Mouse (Mus musculus): Measurements from ENCODE around the gene Grik4. TPM values are rescaled to one million over a fixed set of nuclear protein-coding genes. Genes with fewer than 3 reads are reported as not detected.

Gene Grik4
- polyA plus RNA-seq, 1 experiment from 2014 or later = 2.2 TPM

GRCm38 (mm10) chr9:42513159-42513558, 431.1 kb downstream of the Grik4 start:
- DNase-seq (ENCODE audit: low spot score) (no peak), ATAC-seq (replicated peaks; ENCODE audit: low FRiP score) (no peak)
- WGBS = 79% methylated on average over 5 of the region's 5 CpGs
- H3K27me3 ChIP-seq (replicated peaks; ENCODE audit: control insufficient read depth, insufficient read depth, low read length) = no peaks in the 10 kb centered on the region
- H3K4me3 ChIP-seq (ENCODE audit: low read depth, low read length) = no peak overlapping the region
- no peak overlapping the region for H3K27ac ChIP-seq (ENCODE audit: low read depth, low read length)
- no peak overlapping the region for H3K4me2 ChIP-seq
- no peaks in the 10 kb centered on the region; the same call in 1 of the 2 replicates for H3K4me1 ChIP-seq (replicated peaks; ENCODE audit: control insufficient read depth, insufficient read depth, low read length)
- H3K36me3 ChIP-seq (ENCODE audit: control insufficient read depth, insufficient read depth, low read length) = no peaks in the 10 kb centered on the region
- H3K9ac ChIP-seq (ENCODE audit: low read depth, low read length) = no peak overlapping the region
- H3K9me3 ChIP-seq (ENCODE audit: control insufficient read depth, low read length) = no peaks in the 10 kb centered on the region

- H3K27ac ChIP-seq (ENCODE audit: low read depth, low read length) = no peak overlapping the region
- H3K27me3 ChIP-seq (replicated peaks; ENCODE audit: control insufficient read depth, insufficient read depth, low read length) = no peaks in the 10 kb centered on the region
- no peak for ATAC-seq (replicated peaks; ENCODE audit: low FRiP score)
- WGBS = 70% methylated on average over 4 of the region's 4 CpGs
- no peak overlapping the region for H3K4me2 ChIP-seq
- no peak overlapping the region for H3K4me3 ChIP-seq (ENCODE audit: low read depth, low read length)
- H3K9me3 ChIP-seq (ENCODE audit: control insufficient read depth, low read length) = no peaks in the 10 kb centered on the region
- DNase-seq (ENCODE audit: low spot score) = no peak
- H3K4me1 ChIP-seq (replicated peaks; ENCODE audit: control insufficient read depth, insufficient read depth, low read length) = no peaks in the 10 kb centered on the region; the same call in 1 of the 2 replicates
- no peak overlapping the region for H3K9ac ChIP-seq (ENCODE audit: low read depth, low read length)
- no peaks in the 10 kb centered on the region for H3K36me3 ChIP-seq (ENCODE audit: control insufficient read depth, insufficient read depth, low read length)
Observed at GRCm38 (mm10) chr9:42512312-42512711, 432.0 kb downstream of the Grik4 start.

GRCm38 (mm10) chr9:42508235-42508634, 436.1 kb downstream of the Grik4 start:
- ATAC-seq (replicated peaks; ENCODE audit: low FRiP score) = no peak
- Histone ChIP-seq H3K4me3 (ENCODE audit: low read depth, low read length) (no peak overlapping the region), H3K4me2 (no peak overlapping the region), H3K27ac (ENCODE audit: low read depth, low read length) (no peak overlapping the region), H3K36me3 (ENCODE audit: control insufficient read depth, insufficient read depth, low read length) (no peaks in the 10 kb centered on the region), H3K27me3 (replicated peaks; ENCODE audit: control insufficient read depth, insufficient read depth, low read length) (no peaks in the 10 kb centered on the region), H3K9ac (ENCODE audit: low read depth, low read length) (no peak overlapping the region), H3K4me1 (replicated peaks; ENCODE audit: control insufficient read depth, insufficient read depth, low read length) (no peaks in the 10 kb centered on the region; the same call in 1 of the 2 replicates), H3K9me3 (ENCODE audit: control insufficient read depth, low read length) (no peaks in the 10 kb centered on the region)
- no peak for DNase-seq (ENCODE audit: low spot score)
- WGBS = 75% methylated on average over 7 of the region's 7 CpGs

- H3K9ac ChIP-seq (ENCODE audit: low read depth, low read length) = no peak within 1 kb of the TSS
- no peak within 1 kb of the TSS for H3K4me3 ChIP-seq (ENCODE audit: low read depth, low read length)
- no peaks in the 10 kb centered on the region for H3K27me3 ChIP-seq (replicated peaks; ENCODE audit: control insufficient read depth, insufficient read depth, low read length)
- ATAC-seq (replicated peaks; ENCODE audit: low FRiP score) (no peak), DNase-seq (ENCODE audit: low spot score) (no peak)
- no peaks in the 10 kb centered on the region for H3K36me3 ChIP-seq (ENCODE audit: control insufficient read depth, insufficient read depth, low read length)
- 76% methylated on average over 6 of the region's 6 CpGs for WGBS
- no peak within 1 kb of the TSS for H3K4me2 ChIP-seq
- no peak within 1 kb of the TSS for H3K27ac ChIP-seq (ENCODE audit: low read depth, low read length)
- no peaks in the 10 kb centered on the region; the same call in 1 of the 2 replicates for H3K4me1 ChIP-seq (replicated peaks; ENCODE audit: control insufficient read depth, insufficient read depth, low read length)
- H3K9me3 ChIP-seq (ENCODE audit: control insufficient read depth, low read length) = no peaks in the 10 kb centered on the region
Observed at GRCm38 (mm10) chr9:42507709-42508108, 436.6 kb downstream of the Grik4 start, which contains the start of gene Tbcel. Gene Tbcel (minus strand): TSS chr9:42507809.

GRCm38 (mm10) chr9:42507022-42507421, 437.3 kb downstream of the Grik4 start:
- H3K36me3 ChIP-seq (ENCODE audit: control insufficient read depth, insufficient read depth, low read length) = no peaks in the 10 kb centered on the region
- H3K9me3 ChIP-seq (ENCODE audit: control insufficient read depth, low read length) = no peaks in the 10 kb centered on the region
- DNase-seq (ENCODE audit: low spot score) (no peak), ATAC-seq (replicated peaks; ENCODE audit: low FRiP score) (no peak)
- H3K4me1 ChIP-seq (replicated peaks; ENCODE audit: control insufficient read depth, insufficient read depth, low read length) = no peaks in the 10 kb centered on the region; the same call in 1 of the 2 replicates
- no peak overlapping the region for H3K9ac ChIP-seq (ENCODE audit: low read depth, low read length)
- 31% methylated on average over 1 of the region's 1 CpGs for WGBS
- H3K4me3 ChIP-seq (ENCODE audit: low read depth, low read length) = no peak overlapping the region
- no peak overlapping the region for H3K4me2 ChIP-seq
- H3K27me3 ChIP-seq (replicated peaks; ENCODE audit: control insufficient read depth, insufficient read depth, low read length) = no peaks in the 10 kb centered on the region
- H3K27ac ChIP-seq (ENCODE audit: low read depth, low read length) = no peak overlapping the region

- ATAC-seq (replicated peaks; ENCODE audit: low FRiP score) = no peak
- no peaks in the 10 kb centered on the region; the same call in 1 of the 2 replicates for H3K4me1 ChIP-seq (replicated peaks; ENCODE audit: control insufficient read depth, insufficient read depth, low read length)
- H3K27me3 ChIP-seq (replicated peaks; ENCODE audit: control insufficient read depth, insufficient read depth, low read length) = no peaks in the 10 kb centered on the region
- H3K36me3 ChIP-seq (ENCODE audit: control insufficient read depth, insufficient read depth, low read length) = no peaks in the 10 kb centered on the region
- no peak overlapping the region for H3K27ac ChIP-seq (ENCODE audit: low read depth, low read length)
- H3K4me3 ChIP-seq (ENCODE audit: low read depth, low read length) = no peak overlapping the region
- H3K9me3 ChIP-seq (ENCODE audit: control insufficient read depth, low read length) = no peaks in the 10 kb centered on the region
- no peak overlapping the region for H3K9ac ChIP-seq (ENCODE audit: low read depth, low read length)
- H3K4me2 ChIP-seq = no peak overlapping the region
- no peak for DNase-seq (ENCODE audit: low spot score)
- 79% methylated on average over 3 of the region's 3 CpGs for WGBS
Observed at GRCm38 (mm10) chr9:42504971-42505510, 439.3 kb downstream of the Grik4 start.

GRCm38 (mm10) chr9:42504559-42504958, 439.7 kb downstream of the Grik4 start:
- H3K4me3 ChIP-seq (ENCODE audit: low read depth, low read length) = no peak overlapping the region
- 78% methylated on average over 11 of the region's 11 CpGs for WGBS
- ATAC-seq (replicated peaks; ENCODE audit: low FRiP score) (no peak), DNase-seq (ENCODE audit: low spot score) (no peak)
- no peaks in the 10 kb centered on the region for H3K27me3 ChIP-seq (replicated peaks; ENCODE audit: control insufficient read depth, insufficient read depth, low read length)
- no peaks in the 10 kb centered on the region for H3K9me3 ChIP-seq (ENCODE audit: control insufficient read depth, low read length)
- H3K9ac ChIP-seq (ENCODE audit: low read depth, low read length) = no peak overlapping the region
- no peak overlapping the region for H3K4me2 ChIP-seq
- H3K27ac ChIP-seq (ENCODE audit: low read depth, low read length) = no peak overlapping the region
- H3K4me1 ChIP-seq (replicated peaks; ENCODE audit: control insufficient read depth, insufficient read depth, low read length) = no peaks in the 10 kb centered on the region; the same call in 1 of the 2 replicates
- H3K36me3 ChIP-seq (ENCODE audit: control insufficient read depth, insufficient read depth, low read length) = no peaks in the 10 kb centered on the region

- no peak overlapping the region for H3K4me3 ChIP-seq (ENCODE audit: low read depth, low read length)
- WGBS = 81% methylated on average over 4 of the region's 4 CpGs
- H3K27ac ChIP-seq (ENCODE audit: low read depth, low read length) = no peak overlapping the region
- no peaks in the 10 kb centered on the region for H3K36me3 ChIP-seq (ENCODE audit: control insufficient read depth, insufficient read depth, low read length)
- H3K4me2 ChIP-seq = no peak overlapping the region
- no peaks in the 10 kb centered on the region for H3K27me3 ChIP-seq (replicated peaks; ENCODE audit: control insufficient read depth, insufficient read depth, low read length)
- no peak overlapping the region for H3K9ac ChIP-seq (ENCODE audit: low read depth, low read length)
- ATAC-seq (replicated peaks; ENCODE audit: low FRiP score) (no peak), DNase-seq (ENCODE audit: low spot score) (no peak)
- H3K4me1 ChIP-seq (replicated peaks; ENCODE audit: control insufficient read depth, insufficient read depth, low read length) = no peaks in the 10 kb centered on the region; the same call in 1 of the 2 replicates
- no peaks in the 10 kb centered on the region for H3K9me3 ChIP-seq (ENCODE audit: control insufficient read depth, low read length)
Observed at GRCm38 (mm10) chr9:42503709-42504108, 440.6 kb downstream of the Grik4 start.

GRCm38 (mm10) chr9:42496296-42496695, 448.0 kb downstream of the Grik4 start:
- Histone ChIP-seq H3K4me1 (replicated peaks; ENCODE audit: control insufficient read depth, insufficient read depth, low read length) (no peaks in the 10 kb centered on the region), H3K9me3 (ENCODE audit: control insufficient read depth, low read length) (no peaks in the 10 kb centered on the region; the same call in 1 of the 2 replicates)
- 34% methylated on average over 2 of the region's 2 CpGs for WGBS

More at GRCm38 (mm10) chr9:42496296-42496695, 448.0 kb downstream of the Grik4 start:
- H3K27me3 ChIP-seq (replicated peaks; ENCODE audit: control insufficient read depth, insufficient read depth, low read length) = no peaks in the 10 kb centered on the region
- H3K36me3 ChIP-seq (ENCODE audit: control insufficient read depth, insufficient read depth, low read length) = no peaks in the 10 kb centered on the region
- no peak overlapping the region for H3K4me3 ChIP-seq (ENCODE audit: low read depth, low read length)
- DNase-seq (ENCODE audit: low spot score) (no peak), ATAC-seq (replicated peaks; ENCODE audit: low FRiP score) (no peak)
- H3K9ac ChIP-seq (ENCODE audit: low read depth, low read length) = no peak overlapping the region
- no peak overlapping the region for H3K4me2 ChIP-seq
- H3K27ac ChIP-seq (ENCODE audit: low read depth, low read length) = no peak overlapping the region
